Mouse (Mus musculus) C2C12 (cell line): ENCODE results near the gene Fads2.

Source experiments
- CEBPB ChIP-seq: IDR thresholded peaks from one replicate; pipeline ENCODE4 v1.6.1; 2011; ENCODE audit warnings: low read depth, mild to moderate bottlenecking, control low read depth, moderate library complexity
- CTCF ChIP-seq: IDR thresholded peaks from one replicate; pipeline ENCODE4 v1.5.1; 2011; ENCODE audit not compliant: control insufficient read depth, insufficient read depth, insufficient read length
- FOSL1 ChIP-seq: IDR thresholded peaks from one replicate; pipeline ENCODE4 v1.8.0; 2011; ENCODE audit warnings: mild to moderate bottlenecking, low read length; ENCODE audit not compliant: poor library complexity, insufficient read depth, severe bottlenecking
- MAX ChIP-seq: IDR thresholded peaks from one replicate; pipeline ENCODE4 v1.6.1; 2011; ENCODE audit warnings: mild to moderate bottlenecking, control low read depth
- MYOD1 ChIP-seq: IDR thresholded peaks from one replicate; pipeline ENCODE4 v1.6.1; 2011; ENCODE audit warnings: low read depth; ENCODE audit not compliant: control insufficient read depth, insufficient read length
- MYOG ChIP-seq: IDR thresholded peaks from one replicate; pipeline ENCODE4 v1.6.1; 2011; ENCODE audit not compliant: control insufficient read depth, insufficient read length; ENCODE audit errors: extremely low read depth
- USF1 ChIP-seq: IDR thresholded peaks from one replicate; pipeline ENCODE4 v1.6.1; 2011; ENCODE audit warnings: low read depth, mild to moderate bottlenecking, control low read depth, moderate library complexity

GRCm38 (mm10) chr19:10126479-10127250, 25.1 kb upstream of the Fads2 start:
- TF ChIP-seq CTCF (no peak), CEBPB (no peak), MAX (no peak), USF1 (no peak), MYOD1 (no peak), FOSL1 (no peak), MYOG (no peak)
